Mouse (Mus musculus) megakaryocyte, embryonic 14.5 days (primary cell): ENCODE results near the gene Plxdc1.

Experiments used
- FLI1 ChIP-seq: IDR thresholded peaks from 2 replicates; pipeline ENCODE4 v1.6.1; 2012; ENCODE audit warnings: low read length, inconsistent platforms, mixed read lengths
- GATA1 ChIP-seq: IDR thresholded peaks from 3 replicates; pipeline ENCODE4 v1.6.1; 2012; ENCODE audit warnings: mixed read lengths, low read length, inconsistent platforms, borderline replicate concordance

DNA sequence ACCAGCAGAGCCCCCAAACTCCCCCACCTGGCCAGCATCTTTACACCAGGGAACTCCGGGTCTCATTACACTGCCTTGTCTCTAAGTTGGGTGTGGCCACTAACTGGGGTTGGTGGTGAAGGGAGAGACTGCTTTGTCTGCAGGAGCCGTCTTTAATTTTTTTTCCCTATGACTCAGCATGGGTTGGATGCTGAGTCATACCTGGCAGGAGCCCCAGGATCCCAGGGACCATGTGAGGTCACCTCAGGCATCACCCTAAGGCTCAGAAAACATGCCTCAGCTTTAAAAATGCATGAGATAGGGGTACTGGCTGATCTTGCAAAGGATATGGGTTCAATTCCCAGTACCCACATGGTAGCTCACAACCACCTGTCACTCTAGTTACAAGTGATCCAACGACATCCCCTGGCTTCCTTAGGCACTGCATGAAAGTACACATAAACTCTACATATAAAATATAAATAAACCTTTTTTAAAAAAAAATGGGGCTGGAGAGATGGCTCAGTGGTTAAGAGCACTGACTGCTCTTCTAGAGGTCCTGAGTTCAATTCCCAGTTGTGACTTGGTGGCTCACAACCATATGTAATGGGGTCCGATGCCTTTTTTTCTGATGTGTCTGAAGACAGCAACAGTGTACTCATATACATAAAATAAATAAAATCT lies 50.2 kb downstream of the Plxdc1 start:
- no peak for TF ChIP-seq GATA1
- no peak for TF ChIP-seq FLI1
